Mouse (Mus musculus) lung, adult 2 months (tissue): ENCODE data around the gene Cuedc2.

Source experiments
- CTCF ChIP-seq: fragments of 200-500 bp; IDR thresholded peaks from 2 replicates; pipeline ENCODE4 v1.5.1; 2011; ENCODE audit warnings: mild to moderate bottlenecking, low read length, control low read depth; ENCODE audit not compliant: insufficient read depth
- POLR2A ChIP-seq: fragments of 200-500 bp; IDR thresholded peaks from 2 replicates; pipeline ENCODE4 v1.6.1; 2011; ENCODE audit warnings: low read depth, mild to moderate bottlenecking, control low read depth, low read length, borderline replicate concordance; ENCODE audit errors: extremely low read depth

DNA sequence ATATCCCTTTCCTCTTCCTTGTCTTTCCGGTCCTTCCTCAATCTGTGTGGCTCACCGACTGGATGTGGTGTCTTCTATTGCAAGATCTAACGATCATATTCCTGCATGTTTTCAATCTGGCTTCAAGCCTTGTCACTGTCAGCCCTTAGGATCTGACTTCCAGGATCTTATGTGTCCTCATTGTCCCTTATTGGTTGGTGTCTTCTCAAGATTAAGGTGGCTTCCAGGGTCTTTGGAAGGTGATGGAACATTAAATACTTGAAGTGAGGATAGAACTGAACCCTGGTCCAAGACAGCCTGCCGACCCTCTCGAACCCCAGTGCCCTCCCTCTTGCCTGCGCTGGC lies 412 bp upstream of the Cuedc2 start:
- TF ChIP-seq CTCF (no peak), POLR2A (no peak)
